Mouse (Mus musculus) CH12.LX (cell line): ENCODE measurements around the gene Polr3gl. TPM values are rescaled to one million over a fixed set of nuclear protein-coding genes. Genes with fewer than 3 reads are reported as not detected.
"Not testable (repeated sequence)": the region's sequence is repeated elsewhere in the genome, so short reads cannot be mapped to it uniquely, and the experiment has no call there.

Experiments used
- DNase-seq: peaks from one replicate; pipeline ENCODE4 v3.0.0-alpha.2; 2013; ENCODE audit errors: extremely low read depth
- H3K27ac ChIP-seq: 2 replicates; pipeline ENCODE4 v1.5.1; 2012; ENCODE audit warnings: low read depth, mild to moderate bottlenecking, control low read depth, moderate library complexity; ENCODE audit not compliant: insufficient read depth
- H3K27me3 ChIP-seq: replicated peaks from 2 replicates; pipeline ENCODE3; 2012; ENCODE audit warnings: inconsistent platforms
- H3K36me3 ChIP-seq, 2 experiments: replicated peaks in 1 of 2; 2 replicates each; pipeline versions ENCODE3 to v1.6.1; 2012; ENCODE audit warnings: inconsistent platforms in 1 of 2, low read length in 1 of 2, mild to moderate bottlenecking in 1 of 2, mixed read lengths in 1 of 2, moderate library complexity in 1 of 2; ENCODE audit not compliant: control insufficient read depth in 1 of 2, insufficient read depth in 1 of 2
- H3K4me1 ChIP-seq, 2 experiments: 2 replicates each; pipeline ENCODE4 v1.6.1; 2012; ENCODE audit warnings: inconsistent platforms in 1 of 2, moderate library complexity in 1 of 2; ENCODE audit not compliant: insufficient read depth in 2 of 2, control insufficient read depth in 1 of 2
- H3K4me2 ChIP-seq: 2 replicates; pipeline ENCODE4 v1.6.1; 2012; ENCODE audit warnings: low read depth, mild to moderate bottlenecking, control low read depth; ENCODE audit not compliant: poor library complexity, insufficient read depth, severe bottlenecking
- H3K4me3 ChIP-seq, 3 experiments: fragments of 150-350 bp in 1 of 3; sonication (generic) in 1 of 3; replicated peaks in 1 of 3; 2 replicates each; pipeline versions ENCODE3 to v1.5.1; 2011 to 2012; ENCODE audit warnings: low read depth in 2 of 3, low read length in 2 of 3, mild to moderate bottlenecking in 2 of 3, moderate library complexity in 2 of 3, control low read depth in 1 of 3, improper control_type of control experiment in 1 of 3, inconsistent platforms in 1 of 3, mixed read lengths in 1 of 3; ENCODE audit not compliant: poor library complexity in 1 of 3
- H3K79me2 ChIP-seq: replicated peaks from 2 replicates; pipeline ENCODE4 v1.6.1; 2012; ENCODE audit warnings: mild to moderate bottlenecking, moderate library complexity; ENCODE audit not compliant: control insufficient read depth, poor library complexity, insufficient read depth, severe bottlenecking; ENCODE audit errors: extremely low read depth
- H3K9ac ChIP-seq: 2 replicates; pipeline ENCODE4 v1.6.1; 2012; ENCODE audit warnings: low read depth, mild to moderate bottlenecking, control low read depth, moderate library complexity; ENCODE audit not compliant: insufficient read depth
- H3K9me3 ChIP-seq: replicated peaks from 2 replicates; pipeline ENCODE3; 2012; ENCODE audit warnings: low read length, inconsistent platforms, mixed read lengths
- BHLHE40 ChIP-seq: IDR thresholded peaks from 2 replicates; pipeline ENCODE4 v1.6.1; 2011; ENCODE audit warnings: mild to moderate bottlenecking, low read depth, low read length, improper control_type of control experiment
- CHD2 ChIP-seq: IDR thresholded peaks from 2 replicates; pipeline ENCODE4 v1.6.1; 2011; ENCODE audit warnings: low read length, improper control_type of control experiment
- ELF1 ChIP-seq: IDR thresholded peaks from 2 replicates; pipeline ENCODE4 v1.6.1; 2014; ENCODE audit warnings: low read depth, mild to moderate bottlenecking, inconsistent platforms, low read length, improper control_type of control experiment
- HCFC1 ChIP-seq: IDR thresholded peaks from 2 replicates; pipeline ENCODE4 v1.6.1; 2012; ENCODE audit warnings: low read depth, mild to moderate bottlenecking, inconsistent platforms, low read length, improper control_type of control experiment
- IRF4 ChIP-seq: IDR thresholded peaks from 2 replicates; pipeline ENCODE4 v1.6.1; 2014; ENCODE audit warnings: low read depth, mild to moderate bottlenecking, inconsistent platforms, low read length, improper control_type of control experiment
- MEF2A ChIP-seq: IDR thresholded peaks from 2 replicates; pipeline ENCODE4 v1.6.1; 2014; ENCODE audit warnings: low read depth, mild to moderate bottlenecking, inconsistent platforms, low read length, improper control_type of control experiment, borderline replicate concordance
- NRF1 ChIP-seq: IDR thresholded peaks from 2 replicates; pipeline ENCODE4 v1.6.1; 2014; ENCODE audit warnings: low read depth, mild to moderate bottlenecking, inconsistent platforms, low read length, improper control_type of control experiment, moderate library complexity
- PAX5 ChIP-seq: IDR thresholded peaks from 2 replicates; pipeline ENCODE4 v1.6.1; 2012; ENCODE audit warnings: low read length, inconsistent platforms, mixed read lengths
- POLR2AphosphoS2 ChIP-seq: IDR thresholded peaks from 2 replicates; pipeline ENCODE4 v1.6.1; 2011; ENCODE audit warnings: low read depth, low read length, improper control_type of control experiment
- SMC3 ChIP-seq: IDR thresholded peaks from 2 replicates; pipeline ENCODE4 v1.6.1; 2011; ENCODE audit warnings: low read depth, low read length, improper control_type of control experiment
- USF1 ChIP-seq: IDR thresholded peaks from 2 replicates; pipeline ENCODE4 v1.6.1; 2014; ENCODE audit warnings: low read depth, mild to moderate bottlenecking, inconsistent platforms, low read length, improper control_type of control experiment
- ZC3H11A ChIP-seq: IDR thresholded peaks from 2 replicates; pipeline ENCODE4 v1.6.1; 2012; ENCODE audit warnings: low read depth, mild to moderate bottlenecking, inconsistent platforms, low read length, improper control_type of control experiment
- dilution Hi-C: fragments of 300-500 bp; cut with MboI; formaldehyde crosslinking; loops from 2 replicates; pipeline ENCODE4 v1.14.3; 2020; ENCODE audit warnings: low sequenced_read_pairs; ENCODE audit not compliant: extremely low pct_unique_long_range_greater_than_20kb, extremely low pct_ligation_motif_present
- in situ Hi-C: fragments of 300-500 bp; cut with MboI; formaldehyde crosslinking; loops from 3 replicates; pipeline ENCODE4 v1.14.3; 2019; ENCODE audit warnings: low sequenced_read_pairs, low pct_ligation_motif_present, low pct_unique_long_range_greater_than_20kb, mixed read lengths
- polyA plus RNA-seq: library from polyadenylated mRNA; unstranded; fragments of >175 nt; gene quantifications from 2 replicates; pipeline ENCODE4 v1.2.1, GENCODE M21; 2012; ENCODE audit warnings: low read depth; ENCODE audit not compliant: insufficient read length
- total RNA-seq, 2 experiments: library from RNA; depleted of rRNA; stranded (reverse); fragments of 300-350 nt in 1 of 2; fragments of >200 nt in 1 of 2; gene quantifications; 2 replicates each; pipeline ENCODE4 v1.2.3; 2012 to 2014

Gene Polr3gl
- total and polyA plus RNA-seq, 3 experiments: 13.7 to 18.8 (median 15.7) TPM

DNA sequence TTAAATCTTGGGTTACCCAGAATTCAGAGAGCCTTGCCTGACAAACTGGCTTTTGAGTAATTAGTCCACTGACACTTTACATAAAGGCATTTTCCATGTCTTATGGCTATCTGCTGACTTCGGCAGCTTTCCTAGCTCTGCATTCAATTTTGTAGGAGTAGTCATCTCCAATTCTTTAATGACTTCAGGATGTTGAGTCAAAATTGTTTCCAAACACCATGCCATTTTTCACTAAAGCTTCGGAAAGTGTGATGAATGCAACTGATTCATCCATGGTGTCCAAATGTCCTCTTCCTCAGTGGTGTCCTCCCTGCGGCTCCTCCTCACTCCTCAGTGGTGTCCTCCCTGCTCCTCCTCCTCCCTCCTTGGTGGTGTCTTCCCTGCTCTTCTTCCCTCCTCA lies 24.0 kb upstream of the Polr3gl start:
- no peaks in the 10 kb centered on the region; the same call in 1 of the 2 replicates for H3K79me2 ChIP-seq
- H3K36me3 ChIP-seq: peaks cover 18 to 61% of the 10 kb centered on the region in 2 experiments
- DNase-seq: no peak
- no peak overlapping the region for H3K27ac ChIP-seq
- no peaks in the 10 kb centered on the region for H3K4me1 ChIP-seq
- no peaks in the 10 kb centered on the region for H3K27me3 ChIP-seq
- H3K9me3 ChIP-seq: no peaks in the 10 kb centered on the region
- no peak overlapping the region for H3K9ac ChIP-seq
- in situ Hi-C loops (no loop called here), dilution Hi-C loops (no loop called here)
- TF ChIP-seq PAX5 (no peak), HCFC1 (no peak), CHD2 (no peak), NRF1 (no peak), BHLHE40 (no peak), ELF1 (no peak), IRF4 (no peak), USF1 (no peak)
- no peak overlapping the region for H3K4me3 ChIP-seq
- no peak overlapping the region for H3K4me2 ChIP-seq

DNA sequence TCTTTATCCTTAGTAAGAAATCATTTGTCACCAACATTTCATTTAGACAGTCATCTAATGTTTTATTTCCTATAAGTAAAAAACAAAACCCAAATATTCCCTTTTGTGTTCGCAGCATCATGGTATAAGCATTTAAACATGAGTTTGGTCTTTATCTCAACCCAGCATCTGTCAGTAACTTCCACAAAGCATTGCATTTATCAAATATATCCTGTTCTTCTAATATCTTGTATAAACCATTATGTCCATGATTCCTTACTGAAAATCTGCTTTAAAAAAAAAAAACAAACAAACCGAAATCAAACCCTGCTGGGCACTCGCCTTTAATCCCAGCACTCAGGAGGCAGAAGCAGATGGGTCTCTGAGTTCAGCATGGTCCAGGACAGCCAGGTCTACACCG lies 12.6 kb upstream of the Polr3gl start:
- no peak for DNase-seq
- Histone ChIP-seq H3K9ac (no peak overlapping the region), H3K4me2 (no peak overlapping the region), H3K27ac (no peak overlapping the region), H3K9me3 (no peaks in the 10 kb centered on the region), H3K36me3 (peaks cover 0 to 24% of the 10 kb centered on the region in 2 experiments), H3K4me3 (no peak overlapping the region), H3K27me3 (no peaks in the 10 kb centered on the region), H3K79me2 (no peaks in the 10 kb centered on the region), H3K4me1 (peaks cover 2 to 9% of the 10 kb centered on the region in 2 experiments; a peak in 2 of 4 replicates)
- dilution Hi-C loops (no loop called here), in situ Hi-C loops (no loop called here)
- TF ChIP-seq SMC3: no peak
- no peak for TF ChIP-seq MEF2A
- TF ChIP-seq ZC3H11A: no peak
- TF ChIP-seq PAX5: no peak
- no peak for TF ChIP-seq NRF1
- TF ChIP-seq POLR2AphosphoS2: no peak

- H3K9ac ChIP-seq, H3K27me3 ChIP-seq, in situ Hi-C loops, H3K27ac ChIP-seq, H3K79me2 ChIP-seq, H3K4me2 ChIP-seq, DNase-seq, H3K4me3 ChIP-seq, dilution Hi-C loops, H3K9me3 ChIP-seq, H3K4me1 ChIP-seq: not testable (repeated sequence)
- H3K36me3 ChIP-seq: peaks cover 0 to 20% of the 10 kb centered on the region in 2 experiments
Measured at GRCm38 (mm10) chr3:96606007-96606406, 12.0 kb upstream of the Polr3gl start.
